Mouse (Mus musculus): ENCODE data around the gene Olfr1173.

The Olfr1173 gene

DNA sequence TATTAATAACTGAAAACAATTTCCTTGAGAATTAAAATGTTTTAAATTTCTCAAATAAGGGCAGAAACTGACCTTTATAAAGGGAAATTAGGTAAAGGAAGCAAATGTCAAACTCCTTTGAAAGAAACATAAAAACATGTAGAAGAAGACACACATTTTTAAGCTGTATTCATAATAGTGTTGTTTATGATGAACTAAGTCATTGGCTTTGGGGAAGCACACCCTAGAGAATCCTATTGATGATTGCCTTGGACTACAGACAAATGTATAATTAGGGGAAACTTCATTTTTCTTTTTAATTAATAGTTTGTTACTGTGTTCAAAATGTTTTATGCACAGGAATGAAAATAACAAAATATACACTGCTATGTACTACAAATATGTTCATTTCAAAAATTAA is at the start of gene Olfr1173:
Olfr1173 (minus strand) TSS at position 101 of the 400 bp plus-strand sequence.
- no peak for DNase-seq (ENCODE audit: low spot score in 2 of 2)

DNA sequence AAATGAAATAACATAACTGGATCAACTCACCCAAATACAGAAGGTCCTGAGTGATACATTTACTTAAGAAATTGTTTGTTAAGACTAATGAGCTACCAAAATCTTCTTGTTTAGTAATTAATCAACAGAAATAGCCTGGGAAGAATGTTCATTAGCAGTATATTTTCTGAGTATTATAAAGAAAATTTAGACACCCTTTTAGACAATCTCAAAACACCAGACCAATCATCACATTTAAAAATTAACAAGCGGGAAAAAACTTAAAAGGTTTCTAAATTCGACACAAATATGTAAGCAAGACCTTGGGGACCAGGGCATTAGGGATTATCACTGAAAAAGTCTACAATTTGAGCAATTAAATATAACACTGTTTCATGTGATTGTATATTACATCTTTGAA is 47.4 kb upstream of the Olfr1173 start, which contains the start of gene Olfr1175-ps:
Olfr1175-ps (minus strand) TSS at position 101 of the 400 bp plus-strand sequence.
- no peak for DNase-seq (ENCODE audit: low spot score in 2 of 2)

DNA sequence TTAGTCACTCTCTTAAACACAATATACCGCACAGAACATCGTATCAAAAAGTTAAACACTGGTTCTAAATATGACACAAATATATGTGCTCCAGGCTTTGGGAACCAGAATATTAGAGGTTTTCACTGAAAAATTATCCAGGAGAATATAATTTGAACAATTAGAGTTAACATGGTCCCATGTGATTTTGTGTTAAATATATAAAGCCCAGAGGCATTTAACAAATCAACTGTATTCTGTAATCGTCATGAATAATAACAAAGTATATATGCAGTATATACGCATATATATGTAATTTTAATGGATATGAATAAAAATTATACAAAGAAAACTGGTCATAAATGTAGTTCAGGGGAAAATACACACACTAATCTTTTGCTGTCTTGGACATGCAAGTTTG is 35.4 kb upstream of the Olfr1173 start, which contains the start of gene Olfr1174-ps:
Olfr1174-ps (minus strand) TSS at position 101 of the 400 bp plus-strand sequence.
- DNase-seq (ENCODE audit: low spot score in 2 of 2), result no peak

DNA sequence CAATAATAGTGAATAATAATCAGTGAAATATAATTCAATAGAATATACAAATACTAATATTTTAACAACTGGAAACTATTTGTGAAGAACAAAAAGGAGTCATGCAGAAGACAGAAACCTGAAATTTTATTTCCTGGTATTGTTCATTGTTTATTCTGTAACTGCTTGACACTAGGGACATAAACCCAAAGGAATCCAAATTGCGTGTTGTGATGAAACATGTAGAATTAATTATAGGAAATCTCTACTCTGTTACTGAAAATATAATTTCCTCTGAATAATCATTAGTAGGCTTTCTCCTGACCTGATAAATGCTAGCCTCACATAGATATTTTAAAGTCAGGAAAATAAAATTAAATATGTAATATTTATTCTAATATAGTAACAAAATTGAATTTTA is 51.4 kb downstream of the Olfr1173 start, which contains the start of gene Olfr1170:
Olfr1170 (minus strand) TSS at position 101 of the 400 bp plus-strand sequence.
- no peak for DNase-seq (ENCODE audit: low spot score in 2 of 2)

Data from frontal cortex, postnatal 36 days (tissue).